Mouse (Mus musculus) cortical plate, adult 2 months (tissue): ENCODE measurements at regions not wholly inside any gene's neighbourhood (a gene's known extent, or its start where the extent isn't known, plus 50 kb on each side); places are given as distances from the start of the nearest gene placed in this dataset.

Experiments
- H3K27ac ChIP-seq: fragments of 200-500 bp; 2 replicates; pipeline ENCODE4 v1.5.1; 2012; ENCODE audit warnings: low read length, control low read depth, inconsistent platforms; ENCODE audit not compliant: insufficient read depth
- H3K4me1 ChIP-seq: fragments of 200-500 bp; 2 replicates; pipeline ENCODE4 v1.6.1; 2011; ENCODE audit warnings: low read length; ENCODE audit not compliant: control insufficient read depth, insufficient read depth
- H3K4me3 ChIP-seq: fragments of 200-500 bp; 2 replicates; pipeline ENCODE4 v1.5.1; 2011; ENCODE audit warnings: mild to moderate bottlenecking, low read length, control low read depth; ENCODE audit not compliant: insufficient read depth
- CTCF ChIP-seq: fragments of 200-500 bp; IDR thresholded peaks from 2 replicates; pipeline ENCODE4 v1.5.1; 2011; ENCODE audit warnings: mild to moderate bottlenecking, control low read depth, low read length; ENCODE audit not compliant: insufficient read depth; ENCODE audit errors: extremely low read depth
- POLR2A ChIP-seq: fragments of 200-500 bp; IDR thresholded peaks from 2 replicates; pipeline ENCODE4 v1.6.1; 2011; ENCODE audit warnings: mild to moderate bottlenecking, low read length, control low read depth; ENCODE audit not compliant: insufficient read depth; ENCODE audit errors: extremely low read depth

DNA sequence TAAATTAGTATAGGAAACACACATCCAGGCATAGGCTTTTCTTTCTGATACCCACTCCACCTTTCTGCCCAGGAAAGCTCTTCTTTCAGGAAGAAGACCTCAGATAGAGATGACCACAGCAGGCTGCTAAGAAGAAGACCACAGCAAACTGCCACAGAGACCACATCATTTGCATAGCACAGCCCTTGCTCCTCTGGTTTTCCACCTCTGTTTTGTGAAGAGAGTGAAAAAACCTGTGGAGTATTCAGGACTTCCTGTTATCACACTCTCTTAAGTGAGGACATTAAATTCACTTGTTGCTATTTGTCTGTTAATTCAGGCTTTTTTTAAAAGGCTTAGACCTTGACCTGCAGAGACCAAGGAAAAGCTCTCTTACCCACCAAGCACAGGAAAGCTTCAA is 294.7 kb upstream of the Rnaseh2b start:
- Histone ChIP-seq H3K27ac (no peak overlapping the region), H3K4me1 (no peaks in the 10 kb centered on the region), H3K4me3 (no peak overlapping the region)
- TF ChIP-seq CTCF (no peak), POLR2A (no peak)

DNA sequence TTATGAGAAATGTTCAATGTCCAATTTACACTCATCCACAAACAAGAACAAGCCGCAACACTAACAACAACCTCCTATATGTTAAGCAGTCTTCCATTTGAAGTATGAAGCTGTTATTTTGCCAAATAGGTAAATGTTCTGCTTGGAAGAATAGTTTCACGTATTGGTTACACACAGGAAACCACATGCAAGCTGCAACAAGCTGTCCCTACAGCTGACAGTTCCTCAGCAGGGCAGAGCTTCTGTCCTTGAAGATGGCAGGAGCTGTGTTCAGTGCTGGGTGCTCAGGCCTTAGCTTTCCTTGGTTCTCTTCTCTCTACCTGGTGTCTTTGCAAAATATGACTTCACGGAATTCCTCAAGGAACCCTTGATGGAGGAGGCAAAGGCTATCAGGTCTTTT is 294.1 kb upstream of the Rnaseh2b start:
- Histone ChIP-seq H3K27ac (no peak overlapping the region), H3K4me1 (no peaks in the 10 kb centered on the region), H3K4me3 (no peak overlapping the region)
- no peak for TF ChIP-seq CTCF

DNA sequence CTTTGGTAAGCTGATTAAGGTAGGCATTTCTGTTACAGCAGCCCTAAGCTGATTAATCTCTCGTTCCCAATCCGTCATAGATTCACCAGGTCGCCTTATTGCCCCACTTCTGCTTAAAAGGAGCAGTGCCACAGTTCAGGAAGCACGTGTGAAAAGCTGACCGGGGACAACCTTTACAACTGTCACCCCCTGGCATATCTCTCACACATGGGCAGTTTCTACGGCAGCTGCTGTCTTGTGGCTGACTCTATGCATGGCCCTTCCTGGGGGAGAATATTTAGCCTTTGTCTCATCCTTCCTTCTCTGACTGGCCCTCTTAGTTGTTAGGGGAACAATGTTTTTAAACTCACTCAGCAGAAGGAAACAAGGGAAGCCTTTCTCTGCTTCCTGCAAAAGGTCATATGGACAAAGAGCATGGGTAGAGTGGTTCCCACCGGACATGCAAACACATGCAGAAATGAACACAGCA is 290.9 kb upstream of the Rnaseh2b start:
- no peak overlapping the region for H3K4me3 ChIP-seq
- TF ChIP-seq CTCF (no peak), POLR2A (no peak)
- H3K4me1 ChIP-seq = 0 out of 2 replicates have a peak, but pooled peaks cover 2% of the 10 kb centered on the region
- no peak overlapping the region; the same call in 1 of the 2 replicates for H3K27ac ChIP-seq

DNA sequence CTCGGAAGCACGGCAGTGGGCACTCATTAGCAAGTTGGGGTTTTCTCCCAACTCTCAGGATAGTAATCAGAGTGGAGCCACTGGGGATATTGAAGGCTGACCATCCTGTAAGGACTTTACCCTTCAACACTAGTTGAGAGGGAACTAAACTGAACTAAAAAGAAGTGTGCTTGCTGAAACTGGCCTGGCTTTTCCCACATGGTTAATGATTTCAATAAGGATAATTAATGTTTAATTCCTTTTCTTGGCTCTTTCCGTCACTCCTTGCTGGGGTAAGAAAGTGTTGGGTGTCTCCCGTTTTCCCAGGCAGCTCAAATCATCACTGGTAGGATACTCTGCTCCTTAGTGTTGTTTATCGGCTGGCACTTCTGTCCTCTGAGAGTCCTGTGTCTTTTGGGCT is 290.3 kb upstream of the Rnaseh2b start:
- 0 out of 2 replicates have a peak, but pooled peaks cover 2% of the 10 kb centered on the region for H3K4me1 ChIP-seq
- H3K27ac ChIP-seq = no peak overlapping the region
- no peak for TF ChIP-seq CTCF
- TF ChIP-seq POLR2A = no peak
- H3K4me3 ChIP-seq = no peak overlapping the region

DNA sequence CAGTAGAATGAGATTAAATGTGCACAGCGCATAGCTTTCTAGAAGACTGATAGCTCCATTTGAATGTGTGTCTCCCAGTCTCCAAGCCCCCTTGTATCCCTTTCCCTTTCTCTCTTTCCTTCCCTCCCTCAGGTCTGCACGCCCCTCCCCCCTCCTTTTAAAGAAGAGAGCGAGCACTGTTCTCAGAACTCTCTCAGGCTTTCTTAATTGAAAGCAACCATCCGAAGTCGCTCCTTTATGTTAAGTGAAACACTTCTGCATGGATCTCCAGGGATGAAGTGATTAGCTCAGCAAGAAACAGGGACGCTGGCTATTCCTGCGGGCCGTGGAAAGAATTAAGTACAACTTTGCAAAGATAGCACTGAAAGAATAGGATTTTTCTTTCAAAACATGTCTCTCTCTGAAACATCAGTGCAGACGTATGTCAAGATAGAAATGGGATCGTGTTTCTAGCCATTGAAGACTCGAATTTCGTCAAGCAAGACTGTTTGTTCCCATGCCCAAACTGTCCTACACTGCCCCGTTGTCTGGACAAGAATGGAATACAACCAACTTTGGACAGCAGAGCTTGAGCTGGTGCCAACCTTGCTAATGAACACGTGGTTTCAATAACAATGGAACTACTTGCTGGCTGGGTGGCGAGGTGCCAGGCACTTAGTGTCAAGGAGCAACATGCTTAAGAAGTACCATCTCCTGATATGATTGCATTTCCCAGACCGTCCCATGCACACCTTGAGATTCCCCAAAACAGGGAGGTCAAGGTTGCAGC is 289.2 kb upstream of the Rnaseh2b start:
- H3K27ac ChIP-seq = 0 out of 2 replicates have a peak overlapping the region, but pooled peaks have one; percentile 41

DNA sequence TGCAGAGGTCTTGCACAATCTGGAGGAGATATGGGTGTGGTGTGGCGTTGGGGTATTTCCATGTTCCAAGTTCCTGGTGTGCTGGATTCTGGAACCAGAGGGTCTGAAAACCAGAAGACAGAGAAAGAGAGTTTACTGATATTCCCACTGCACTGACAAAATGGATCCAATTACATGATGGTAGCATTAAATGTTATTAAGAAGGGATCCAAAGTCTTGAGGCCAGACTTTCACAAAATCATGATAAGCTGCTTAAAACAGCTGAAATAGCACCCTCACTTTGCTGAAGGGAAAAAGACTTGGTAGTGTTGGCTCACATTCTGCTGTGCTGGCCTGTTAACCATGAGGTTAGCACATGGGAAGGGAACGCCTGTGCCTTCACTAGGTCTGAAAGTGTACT is 288.6 kb upstream of the Rnaseh2b start:
- Histone ChIP-seq H3K27ac (no peak overlapping the region), H3K4me1 (0 out of 2 replicates have a peak, but pooled peaks cover 2% of the 10 kb centered on the region), H3K4me3 (no peak overlapping the region)
- TF ChIP-seq CTCF (no peak), POLR2A (no peak)

More for the DNA sequence above, 289.2 kb upstream of the Rnaseh2b start:
- H3K4me3 ChIP-seq = no peak overlapping the region
- no peak for TF ChIP-seq POLR2A
- no peak for TF ChIP-seq CTCF
- 0 out of 2 replicates have a peak, but pooled peaks cover 2% of the 10 kb centered on the region for H3K4me1 ChIP-seq

DNA sequence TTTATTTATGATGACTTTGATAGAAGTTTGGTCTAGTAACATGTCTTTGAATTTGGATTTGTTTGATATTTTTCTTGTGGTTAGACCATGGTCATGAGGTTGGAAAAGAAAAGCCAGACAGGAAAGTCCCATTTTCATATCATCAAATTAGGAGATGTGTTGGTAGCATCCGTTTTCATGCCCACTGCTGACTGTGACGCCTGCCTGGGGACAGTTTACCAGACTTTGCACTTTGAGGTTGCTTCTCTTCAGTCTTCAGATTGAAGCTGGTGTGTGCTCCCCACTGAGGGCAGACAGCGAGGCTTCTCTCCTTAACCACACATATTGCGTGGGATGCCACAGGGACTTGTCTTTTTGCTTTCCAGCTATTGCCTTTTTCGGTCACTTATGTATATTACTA is 283.7 kb upstream of the Rnaseh2b start:
- Histone ChIP-seq H3K4me1 (no peaks in the 10 kb centered on the region), H3K27ac (no peak overlapping the region), H3K4me3 (no peak overlapping the region)
- TF ChIP-seq CTCF (no peak), POLR2A (no peak)

DNA sequence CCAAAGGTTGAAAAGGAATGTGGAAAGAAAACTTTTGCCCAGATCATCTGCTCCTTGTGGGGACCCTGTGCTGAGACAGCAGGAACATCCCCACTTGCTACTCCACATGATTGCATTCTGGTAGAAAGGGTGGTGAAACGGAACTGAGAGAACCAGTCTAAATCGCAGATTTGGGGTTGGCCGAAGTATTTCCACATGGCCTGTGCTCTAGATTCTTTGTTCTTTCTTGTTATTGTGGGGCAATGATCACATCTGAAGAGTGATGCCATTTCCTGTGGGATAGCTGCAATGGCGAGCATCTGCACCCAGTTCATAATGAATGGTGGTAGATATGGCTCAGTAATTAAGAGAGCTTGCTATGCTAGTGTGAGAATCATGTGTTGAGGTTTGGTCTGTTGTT is 273.6 kb upstream of the Rnaseh2b start:
- Histone ChIP-seq H3K27ac (no peak overlapping the region), H3K4me1 (no peaks in the 10 kb centered on the region), H3K4me3 (no peak overlapping the region)
- no peak for TF ChIP-seq POLR2A
- TF ChIP-seq CTCF = no peak

DNA sequence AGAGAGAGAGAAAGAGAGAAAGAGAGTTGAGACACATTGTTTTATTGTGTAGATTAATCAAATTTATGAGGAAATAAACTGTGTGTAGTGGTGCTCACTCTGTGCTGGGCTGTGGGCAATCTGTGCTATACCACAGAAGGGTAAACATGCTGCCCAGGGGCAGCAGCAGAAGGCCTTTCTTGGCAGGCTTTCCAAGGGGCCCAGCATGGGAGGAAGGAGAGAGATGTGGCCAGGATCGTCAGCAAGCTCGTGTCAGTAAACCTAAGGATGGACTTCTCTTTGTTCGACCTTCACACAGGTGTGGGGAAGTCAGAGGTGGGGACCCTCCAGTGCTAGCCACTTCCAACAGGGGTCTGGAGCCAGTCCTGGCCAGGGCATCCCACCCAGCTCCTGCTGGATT is 271.4 kb upstream of the Rnaseh2b start:
- Histone ChIP-seq H3K4me1 (no peaks in the 10 kb centered on the region), H3K4me3 (no peak overlapping the region), H3K27ac (no peak overlapping the region)
- TF ChIP-seq CTCF (no peak), POLR2A (no peak)

DNA sequence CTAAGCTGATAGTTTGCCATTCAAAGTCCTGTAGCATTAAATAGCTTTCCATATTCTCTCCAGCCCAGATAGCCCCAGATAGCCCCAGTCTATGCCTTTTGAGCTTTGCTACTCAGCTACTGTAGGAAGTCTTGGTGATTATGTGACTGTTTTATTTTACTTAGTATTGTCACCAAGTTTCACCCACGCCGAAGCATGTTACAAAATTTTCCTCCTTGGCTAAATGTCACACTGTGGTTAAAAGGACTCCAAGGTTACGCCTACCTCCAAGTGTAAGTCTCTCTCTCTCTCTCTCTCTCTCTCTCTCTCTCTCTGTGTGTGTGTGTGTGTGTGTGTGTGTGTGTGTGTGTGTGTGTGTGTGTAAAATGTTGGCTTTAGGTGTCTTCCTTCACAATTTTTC is 270.2 kb upstream of the Rnaseh2b start:
- H3K4me1 ChIP-seq = no peaks in the 10 kb centered on the region
- TF ChIP-seq CTCF (no peak), POLR2A (no peak)

More for the DNA sequence above, 270.2 kb upstream of the Rnaseh2b start:
- H3K27ac ChIP-seq = no peak overlapping the region
- H3K4me3 ChIP-seq = no peak overlapping the region
